In genomic region chr6:129051731-129052130, GRCm38 (mm10) we compare ENCODE assay signal across 31 mouse cellular contexts. TPM values are rescaled to one million over a fixed set of nuclear protein-coding genes. Genes with fewer than 3 reads are reported as not detected.
DNase-seq lines count a peak whose midpoint lies in the region; ATAC-seq lines count a peak whose summit lies in the region.
"Had no signal": no experiment of that assay in that cellular context is flagged by ENCODE, and none has a peak within 500 bp of the region (broad histone marks: within the 10 kb centered on the region; RNA-seq: fewer than 3 reads in every experiment).

No protein-coding gene starts in this region.

- peak; percentile 87 for ATAC-seq in frontal cortex, adult (ENCODE audit: low TSS enrichment)
- no peak for ATAC-seq in inflammation-experienced regulatory T-cells, adult 6 months
- ATAC-seq: activated CD4-positive, CD25-positive, alpha-beta regulatory T cell, adult 4 months; forebrain, embryonic 14.5 days; forebrain, embryonic 16.5 days; Patski had no signal

- peak; percentile 20 for DNase-seq in adrenal gland, adult 2 months
- no peak for DNase-seq in adrenal gland, postnatal 10 days
- DNase-seq in adrenal gland, postnatal 14 days, result peak; percentile 6
- no peak for DNase-seq in adrenal gland, postnatal 4 days (ENCODE audit: low spot score in 2 of 2)
- DNase-seq in frontal cortex, postnatal 10 days (ENCODE audit: low spot score in 2 of 2), result no peak
- DNase-seq in brain, adult 2 months (ENCODE audit: low read depth, low spot score), result peak; percentile 22
- DNase-seq: cerebellum, adult 11 months; cerebellum, adult 18-20 months; cerebellum, adult 8-10 months; cerebellum, adult 9-11 months; cerebellum, postnatal 14 days; cerebellum, postnatal 36 days; embryo, embryonic 11 days had no signal

RNA-seq across cellular contexts. Expression of gene Klrb1f, which starts 6.0 kb away (rescaled TPM):
- under 1 TPM in 1 of 2 experiments, not detected in 1; 0.17 TPM for total RNA-seq in adrenal gland, adult 2 months (2021)
- not detected in 2 replicates for polyA plus RNA-seq in adrenal gland, adult 2 months (2012; rRNA removed)
- under 1 TPM; 0.42 to 0.48 TPM for total RNA-seq in adrenal gland, postnatal 10 days (2021)
- total RNA-seq in adrenal gland, postnatal 14 days (2021), result not detected in 2 replicates
- not detected for total RNA-seq in adrenal gland, postnatal 4 days (2021)
- polyA plus RNA-seq in inflammation-experienced regulatory T-cells, adult 6 months (2017; shearing (Covaris generic)), result 1 to 10 TPM; 1.5 to 9.2 (median 5.2) TPM
- total RNA-seq: ES-E14; gastrocnemius, adult 18-20 months; gastrocnemius, adult 8-10 months had no signal
- polyA plus RNA-seq: C2C12; erythroblast, embryonic 14.5 days; forebrain, embryonic 10.5 days; forebrain, embryonic 12.5 days; Patski had no signal

RNA-seq across cellular contexts. Expression of gene Clec2e, which starts 49.0 kb away (rescaled TPM):
- not detected for total RNA-seq in adrenal gland, adult 2 months (2021)
- polyA plus RNA-seq in adrenal gland, adult 2 months (2012; rRNA removed), result not detected in 2 replicates
- total RNA-seq in adrenal gland, postnatal 10 days (2021), result not detected
- total RNA-seq in adrenal gland, postnatal 14 days (2021), result not detected in 2 replicates
- under 1 TPM in 1 of 2 experiments, not detected in 1; 0.14 TPM for total RNA-seq in adrenal gland, postnatal 4 days (2021)
- polyA plus RNA-seq in inflammation-experienced regulatory T-cells, adult 6 months (2017; shearing (Covaris generic)), result not detected
- total RNA-seq: common myeloid progenitor, adult 5-6 weeks; ES-E14 had no signal
- polyA plus RNA-seq: activated CD4-positive, CD25-positive, alpha-beta regulatory T cell, adult 4 months; brain, embryonic 14.5 days; C2C12; embryonic facial prominence, embryonic 11.5 days; embryonic facial prominence, embryonic 13.5 days; embryonic facial prominence, embryonic 15.5 days; erythroblast, embryonic 14.5 days; forebrain, embryonic 10.5 days; forebrain, embryonic 12.5 days; forebrain, embryonic 14.5 days; forebrain, embryonic 16.5 days; Patski had no signal

Comparison
In these comparisons a context has a peak if more than half of its experiments do, and no peak if none do; other contexts are left out.
1. DNase-seq: peak in adrenal gland, adult 2 months (single experiment), adrenal gland, postnatal 14 days (single experiment) and brain, adult 2 months (single experiment); none in adrenal gland, postnatal 10 days (single experiment), adrenal gland, postnatal 4 days (0 of 2) and frontal cortex, postnatal 10 days (0 of 2).